Mouse (Mus musculus): ENCODE measurements around the gene Rnf141. TPM values are rescaled to one million over a fixed set of nuclear protein-coding genes. Genes with fewer than 3 reads are reported as not detected.

The Rnf141 gene
- polyA plus RNA-seq, 1 experiment from 2014 or later: 32.8 TPM

DNA sequence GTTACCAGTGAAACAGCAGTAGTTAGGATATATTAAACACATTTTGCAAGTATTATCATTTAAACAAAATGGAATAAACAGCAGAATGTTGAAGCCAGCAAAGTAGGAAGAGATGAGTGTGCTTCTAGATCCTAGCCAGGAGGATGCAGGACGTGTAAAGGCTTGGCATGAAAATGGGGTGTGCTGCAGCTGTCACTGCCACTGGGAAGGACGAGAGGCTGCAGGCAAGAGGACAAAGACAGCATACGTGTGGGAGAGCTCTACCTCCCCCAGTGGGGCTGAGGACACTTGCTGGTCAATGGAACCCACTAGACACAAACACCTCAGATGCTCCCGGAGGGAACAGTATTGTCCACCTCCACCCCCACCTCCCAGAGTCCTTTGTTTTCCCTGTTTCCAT is 93.4 kb downstream of the Rnf141 start:
- Histone ChIP-seq H3K4me3 (ENCODE audit: low read length) (no peak overlapping the region), H3K27ac (ENCODE audit: low read length) (no peak overlapping the region)
- no peak for ATAC-seq (replicated peaks; ENCODE audit: extremely low read depth, insufficient read depth, low FRiP score)

More for the DNA sequence above, 93.4 kb downstream of the Rnf141 start:
- H3K4me1 ChIP-seq (ENCODE audit: control insufficient read depth, insufficient read depth, low read length): no peaks in the 10 kb centered on the region
- H3K4me2 ChIP-seq (ENCODE audit: low read depth, low read length): no peak overlapping the region
- H3K9me3 ChIP-seq (replicated peaks; ENCODE audit: control insufficient read depth, low read length): no peaks in the 10 kb centered on the region
- H3K36me3 ChIP-seq (ENCODE audit: control insufficient read depth, insufficient read depth): no peaks in the 10 kb centered on the region
- 54% methylated on average over 4 of the region's 4 CpGs for WGBS
- H3K27me3 ChIP-seq (ENCODE audit: control insufficient read depth, insufficient read depth, low read length): no peaks in the 10 kb centered on the region
- no peak overlapping the region for H3K9ac ChIP-seq (ENCODE audit: low read length)

Small RNAs within 50 kb of the gene (microRNA-seq; reads per million reads assigned to microRNA genes)
- not detected for gene Gm47282

Other genes starting within 250 kb of the Rnf141 start
- 30.8 and 35.0 TPM in 2 replicates for gene Sbf2, start 229.5 kb downstream of the Rnf141 start, polyA plus RNA-seq (2015; fragmentation: Nextera tagmentation; extraction: Ambion mirVana)
- 22.6 and 25.8 TPM in 2 replicates for gene Adm, start 216.8 kb downstream of the Rnf141 start, polyA plus RNA-seq (2015; fragmentation: Nextera tagmentation; extraction: Ambion mirVana)
- gene Ampd3, start 76.3 kb downstream of the Rnf141 start, polyA plus RNA-seq (2015; fragmentation: Nextera tagmentation; extraction: Ambion mirVana): 10.2 and 11.1 TPM in 2 replicates
- 13.1 and 14.0 TPM in 2 replicates for gene Lyve1, start 18.8 kb upstream of the Rnf141 start, polyA plus RNA-seq (2015; fragmentation: Nextera tagmentation; extraction: Ambion mirVana)
- gene Mrvi1, start 138.0 kb upstream of the Rnf141 start, polyA plus RNA-seq (2015; fragmentation: Nextera tagmentation; extraction: Ambion mirVana): 3.2 and 5.5 TPM in 2 replicates
- 38.6 and 40.3 TPM in 2 replicates for gene Ctr9, start 184.5 kb upstream of the Rnf141 start, polyA plus RNA-seq (2015; fragmentation: Nextera tagmentation; extraction: Ambion mirVana)
- 544 and 627 TPM in 2 replicates for gene Eif4g2, start 238.6 kb upstream of the Rnf141 start, polyA plus RNA-seq (2015; fragmentation: Nextera tagmentation; extraction: Ambion mirVana)

All from heart, embryonic 16.5 days (tissue).